8 mouse cellular contexts compared by ENCODE assay signal in the genomic region with DNA sequence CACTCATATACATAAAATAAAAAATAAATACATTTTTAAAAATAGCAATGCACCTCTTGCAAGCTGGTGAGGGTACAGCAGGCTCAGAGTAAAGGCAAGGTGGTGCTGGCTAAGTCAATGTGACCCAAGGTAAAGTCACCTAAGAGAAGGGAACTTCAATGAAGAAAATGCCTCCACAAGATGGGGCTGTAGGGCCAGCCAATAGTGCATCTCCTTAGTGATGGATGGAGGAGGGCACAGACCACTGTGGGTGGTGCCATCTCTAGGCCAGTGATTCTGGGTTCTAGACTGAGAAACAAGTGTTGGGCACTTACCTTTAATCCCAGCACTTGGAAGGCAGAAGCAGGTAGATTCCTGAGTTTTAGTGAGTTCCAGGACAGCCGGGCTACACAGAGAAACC. TPM values are rescaled to one million over a fixed set of nuclear protein-coding genes. Genes with fewer than 3 reads are reported as not detected.
DNase-seq lines count a peak whose midpoint lies in the region; ATAC-seq and TF ChIP-seq lines count a peak whose summit lies in the region.

No protein-coding gene starts in this region.

- no peaks in the 10 kb centered on the region for H3K36me3 ChIP-seq in heart, postnatal 0 days (replicated peaks; ENCODE audit: control insufficient read depth, insufficient read depth, low read length)
- no peaks in the 10 kb centered on the region for H3K36me3 ChIP-seq in heart, embryonic 10.5 days

- H3K27ac ChIP-seq in heart, postnatal 0 days (ENCODE audit: low read depth): no peak overlapping the region
- H3K27ac ChIP-seq in heart, embryonic 10.5 days: no peak overlapping the region

- no peak overlapping the region for H3K9ac ChIP-seq in heart, postnatal 0 days (replicated peaks; ENCODE audit: low read depth, low read length)

- H3K9me3 ChIP-seq in heart, postnatal 0 days (replicated peaks; ENCODE audit: control insufficient read depth, low read length): no peaks in the 10 kb centered on the region
- H3K9me3 ChIP-seq in heart, embryonic 10.5 days: no peaks in the 10 kb centered on the region

- H3K4me3 ChIP-seq in heart, postnatal 0 days (ENCODE audit: low read depth, low read length): no peak overlapping the region
- no peak overlapping the region for H3K4me3 ChIP-seq in heart, embryonic 10.5 days

- WGBS in heart, postnatal 0 days: 85% methylated on average over 1 of the region's 1 CpGs
- WGBS in heart, embryonic 10.5 days: 77% methylated on average over 1 of the region's 1 CpGs

- no peaks in the 10 kb centered on the region; the same call in 1 of the 2 replicates for H3K4me1 ChIP-seq in heart, postnatal 0 days (ENCODE audit: control insufficient read depth, insufficient read depth)
- peaks cover 16% of the 10 kb centered on the region; the same call in 1 of the 2 replicates for H3K4me1 ChIP-seq in heart, embryonic 10.5 days

- H3K27me3 ChIP-seq in heart, postnatal 0 days (ENCODE audit: control insufficient read depth, insufficient read depth, low read length): no peaks in the 10 kb centered on the region
- H3K27me3 ChIP-seq in heart, embryonic 10.5 days (ENCODE audit: insufficient read depth, poor library complexity, severe bottlenecking): peaks cover 28% of the 10 kb centered on the region

- ATAC-seq in heart, postnatal 0 days (ENCODE audit: insufficient read depth, low read depth): no peak

- DNase-seq in heart, postnatal 0 days (ENCODE audit: low spot score): peak; percentile 20
- no peak for DNase-seq in heart, embryonic 10.5 days (ENCODE audit: low spot score)
- peak; percentile 11 to 38 for DNase-seq in CD8-positive naive resting alpha-beta T cell, adult 2 months (ENCODE audit: low read depth in 2 of 2, low spot score in 2 of 2)
- peak; percentile 26 to 59 for DNase-seq in adrenal gland, postnatal 36 days
- DNase-seq in kidney, postnatal 4 days: peak; percentile 47 to 60
- peak; percentile 63 for DNase-seq in thymus, postnatal 4 days
- DNase-seq in gastrocnemius, adult 8-10 months (ENCODE audit: low spot score in 2 of 2): no peak
- DNase-seq in frontal cortex, postnatal 25 days (ENCODE audit: low spot score in 2 of 2): no peak

- TF ChIP-seq CTCF in heart, postnatal 0 days (IDR thresholded peaks at IDR 0.05; ENCODE audit: low read depth): peak; percentile 60

- no peak for TF ChIP-seq EP300 in heart, postnatal 0 days (IDR thresholded peaks at IDR 0.05; ENCODE audit: low read depth)

- H3K4me2 ChIP-seq in heart, postnatal 0 days (ENCODE audit: low read depth, low read length): no peak overlapping the region

RNA-seq across cellular contexts. Expression of gene Spns3, which starts 23.5 kb away (rescaled TPM):
- not detected in 2 replicates for total RNA-seq in heart, postnatal 0 days (2014; rRNA removed; ENCODE audit: low replicate concordance)
- polyA plus RNA-seq in heart, postnatal 0 days (2015; fragmentation: Nextera tagmentation; extraction: Ambion mirVana): 0.04 TPM in 2 replicates
- 0.11 and 0.28 TPM in 2 replicates for polyA plus RNA-seq in heart, embryonic 10.5 days (2016; fragmentation: Nextera tagmentation; extraction: Ambion mirVana)
- total RNA-seq in adrenal gland, postnatal 36 days (2021): under 1 TPM; 0.13 to 0.23 TPM
- under 1 TPM in 3 of 4 experiments, not detected in 1; 0.29 to 0.38 (median 0.31) TPM for total RNA-seq in gastrocnemius, adult 8-10 months (2022)

RNA-seq across cellular contexts. Expression of gene Ube2g1, which starts 33.3 kb away (rescaled TPM):
- total RNA-seq in heart, postnatal 0 days (2014; rRNA removed; ENCODE audit: low replicate concordance): 47.5 and 51.1 TPM in 2 replicates
- 56.4 and 58.6 TPM in 2 replicates for polyA plus RNA-seq in heart, postnatal 0 days (2015; fragmentation: Nextera tagmentation; extraction: Ambion mirVana)
- 61.6 and 70.1 TPM in 2 replicates for polyA plus RNA-seq in heart, embryonic 10.5 days (2016; fragmentation: Nextera tagmentation; extraction: Ambion mirVana)
- 10 to 100 TPM; 42.6 to 48.7 TPM for total RNA-seq in adrenal gland, postnatal 36 days (2021)
- 100 to 1,000 TPM in 1 of 4 experiments, 10 to 100 TPM in 3; 76.7 to 101 (median 81.9) TPM for total RNA-seq in gastrocnemius, adult 8-10 months (2022)

Comparison
In these comparisons a context has a peak if more than half of its experiments do, and no peak if none do; other contexts are left out.
1. DNase-seq: peak in heart, postnatal 0 days (single experiment), CD8-positive naive resting alpha-beta T cell, adult 2 months (2 of 2), adrenal gland, postnatal 36 days (2 of 2), kidney, postnatal 4 days (2 of 2) and thymus, postnatal 4 days (single experiment); none in heart, embryonic 10.5 days (single experiment), gastrocnemius, adult 8-10 months (0 of 2) and frontal cortex, postnatal 25 days (0 of 2).